Mouse (Mus musculus) gastrocnemius, adult 2 months (tissue): ENCODE measurements around the gene Nagk. TPM values are rescaled to one million over a fixed set of nuclear protein-coding genes. Genes with fewer than 3 reads are reported as not detected.
"Not testable (repeated sequence)": the region's sequence is repeated elsewhere in the genome, so short reads cannot be mapped to it uniquely, and the experiment has no call there.

ENCODE experiments used
- DNase-seq: peaks from one replicate; pipeline ENCODE4 v3.0.0; 2022
- H3K27ac ChIP-seq: fragments of 200-600 bp; 2 replicates; pipeline ENCODE4 v1.8.1; 2022; ENCODE audit warnings: mild to moderate bottlenecking
- H3K4me3 ChIP-seq: fragments of 200-600 bp; 2 replicates; pipeline ENCODE4 v1.8.1; 2022; ENCODE audit warnings: mild to moderate bottlenecking, moderate library complexity
- CTCF ChIP-seq: fragments of 200-600 bp; IDR thresholded peaks from 2 replicates; pipeline ENCODE4 v1.8.1; 2022; ENCODE audit warnings: antibody characterized with exemption, mild to moderate bottlenecking, moderate library complexity
- intact Hi-C: fragments of 180-260 bp; cut with DNase I; formaldehyde crosslinking; loops from one replicate; pipeline ENCODE4 v1.15.1; 2025
- total RNA-seq, 2 experiments: library from RNA; stranded (reverse); gene quantifications; 2 replicates each; pipeline ENCODE4 v1.2.3; 2021

The Nagk gene
- total RNA-seq, 2 experiments from 2014 or later: 5.3 to 5.5 TPM

DNA sequence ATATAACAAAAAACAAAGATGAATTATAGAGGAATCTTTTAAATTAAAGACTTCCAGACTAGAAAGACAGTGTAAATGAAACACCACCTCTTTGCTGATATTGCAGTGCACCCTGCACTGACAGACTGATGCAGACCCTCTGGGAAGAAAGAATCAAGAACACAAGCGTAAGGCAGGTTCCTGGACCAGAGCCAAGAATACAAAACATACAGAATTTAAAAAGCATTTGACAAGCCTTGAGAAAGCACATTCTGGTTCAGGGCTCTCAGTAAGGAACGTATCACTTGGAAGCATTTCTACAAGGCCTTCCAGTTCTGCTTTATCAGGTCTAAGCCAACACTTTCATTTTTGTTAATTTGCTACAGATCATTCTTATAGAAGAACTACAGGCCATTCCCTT, 27.1 kb downstream of the Nagk start:
- Histone ChIP-seq H3K27ac (no peak overlapping the region), H3K4me3 (no peak overlapping the region)
- no peak for DNase-seq
- intact Hi-C loops: no loop called here
- no peak for TF ChIP-seq CTCF

DNA sequence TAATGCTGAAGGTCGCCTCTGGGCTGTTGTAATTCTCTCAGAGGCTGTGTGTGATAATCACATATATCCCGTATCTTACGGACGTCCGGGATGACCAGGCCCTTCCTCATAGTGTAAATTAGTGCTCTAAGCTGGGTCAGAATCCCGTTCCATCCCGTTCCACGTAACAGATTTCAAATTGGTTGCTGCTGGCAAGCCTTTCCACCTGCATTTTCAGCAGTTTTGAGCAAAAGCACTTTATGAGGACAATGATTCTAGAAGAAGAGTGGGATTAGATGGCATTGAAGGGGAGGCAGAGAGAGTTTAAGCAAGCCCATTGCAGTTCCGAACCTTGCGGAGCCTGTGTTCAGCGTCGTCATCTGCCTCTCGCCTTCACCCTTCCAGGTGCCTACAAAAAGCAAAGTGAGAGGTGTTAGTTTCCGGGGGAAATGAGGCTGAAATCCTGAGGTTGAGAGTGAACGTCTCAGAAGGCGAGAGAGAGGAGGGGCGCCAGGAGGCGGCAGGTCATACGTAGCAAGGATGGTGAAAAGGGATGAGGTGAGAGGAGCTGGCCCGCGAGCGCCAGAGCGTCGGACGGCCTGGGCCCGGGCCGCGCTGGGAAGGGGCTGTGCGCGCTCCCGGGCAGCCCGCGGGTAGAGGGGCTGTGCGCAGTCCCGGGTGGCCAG, 36.3 kb downstream of the Nagk start:
- H3K27ac ChIP-seq: peak overlapping the region; percentile 91
- H3K4me3 ChIP-seq: peak overlapping the region; percentile 77
- intact Hi-C loops: loop anchor here (2.0 to 5.0 kb wide), 2 partner anchors 36 kb away; partner anchors contain the start of genes Nagk and Zfp638
- TF ChIP-seq CTCF: no peak
- DNase-seq: no peak

DNA sequence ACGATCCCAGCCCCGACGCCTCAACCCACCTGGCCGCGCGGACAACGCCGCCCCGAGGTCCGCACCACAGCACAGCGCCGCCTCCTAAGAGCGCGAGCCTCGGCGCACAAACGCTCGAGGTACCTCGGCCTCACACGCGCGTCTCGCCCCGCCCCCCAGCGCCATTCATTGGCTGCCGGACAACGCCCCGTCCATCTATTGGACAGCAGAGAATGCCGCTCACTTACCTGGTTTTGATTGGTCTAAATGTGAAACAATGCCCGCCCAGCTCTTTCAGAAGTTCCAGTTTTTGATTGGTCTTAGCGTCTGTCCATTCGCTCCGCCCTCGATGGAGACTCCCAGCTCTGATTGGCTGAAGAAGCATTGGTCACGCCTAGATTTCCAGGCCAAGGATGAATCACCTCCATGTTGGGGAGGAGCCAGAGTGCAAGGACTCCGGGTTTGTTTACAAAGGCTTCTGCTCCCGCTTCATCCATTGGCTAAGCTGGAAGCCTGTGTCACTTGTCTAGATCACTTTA, 36.9 kb downstream of the Nagk start, which contains the start of gene Paip2b:
Gene Paip2b (minus strand): TSS at position 136 of the 518 bp plus-strand sequence.
- Histone ChIP-seq H3K27ac (peak within 1 kb of the TSS; percentile 92), H3K4me3 (peak within 1 kb of the TSS; percentile 77)
- peak; percentile 99 for DNase-seq
- peak; percentile 31; the same call in 1 of the 2 replicates for TF ChIP-seq CTCF
- intact Hi-C loops: loop anchor here (2.0 to 5.0 kb wide), 2 partner anchors 36 to 37 kb away; partner anchors contain the start of genes Nagk and Zfp638

DNA sequence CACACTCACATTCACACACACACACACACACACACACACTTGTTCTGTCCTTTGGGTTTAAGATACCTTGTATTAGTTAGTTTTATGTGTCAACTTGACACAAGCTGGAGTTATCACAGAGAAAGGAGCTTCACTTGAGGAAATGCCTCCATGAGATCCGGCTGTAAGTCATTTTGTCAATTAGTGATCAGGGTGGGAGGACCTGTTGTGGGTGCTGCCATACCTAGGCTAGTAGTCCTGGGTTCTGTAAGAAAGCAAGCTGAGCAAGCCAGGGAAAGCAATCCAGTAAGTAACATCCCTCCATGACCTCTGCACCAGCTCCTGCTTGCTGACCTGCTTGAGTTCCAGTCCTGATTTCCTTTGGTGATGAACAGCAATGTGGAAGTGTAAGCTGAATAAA, 37.6 kb downstream of the Nagk start:
- intact Hi-C loops: loop anchor here (5.0 kb wide), 1 partner anchor 35 kb away; the partner anchor contains the start of gene Zfp638

DNA sequence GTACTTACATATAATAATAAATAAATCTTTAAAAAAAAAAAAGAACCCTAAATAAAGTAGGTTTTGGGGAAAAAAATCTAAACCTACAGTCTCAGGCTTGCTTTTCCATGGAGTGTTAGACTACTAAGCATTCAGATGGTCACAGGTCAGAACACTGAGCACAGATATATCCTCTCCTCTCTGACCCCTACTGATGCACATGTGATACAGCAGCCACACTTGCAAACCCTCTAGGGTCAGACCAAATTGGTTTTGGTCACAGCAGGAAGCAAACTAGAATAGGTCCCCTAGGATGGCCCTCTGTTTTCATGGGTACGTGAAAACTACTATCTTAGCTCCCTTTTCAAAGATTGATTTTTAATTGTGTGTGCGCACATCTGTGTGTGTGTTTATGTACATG, 42.0 kb downstream of the Nagk start:
- H3K27ac ChIP-seq: no peak overlapping the region
- intact Hi-C loops: no loop called here
- DNase-seq: no peak
- H3K4me3 ChIP-seq: no peak overlapping the region
- TF ChIP-seq CTCF: no peak

More for the DNA sequence above, 37.6 kb downstream of the Nagk start:
- DNase-seq: not testable (repeated sequence)
- Histone ChIP-seq H3K4me3 (peak overlapping the region; percentile 62), H3K27ac (peak overlapping the region; percentile 92)

DNA sequence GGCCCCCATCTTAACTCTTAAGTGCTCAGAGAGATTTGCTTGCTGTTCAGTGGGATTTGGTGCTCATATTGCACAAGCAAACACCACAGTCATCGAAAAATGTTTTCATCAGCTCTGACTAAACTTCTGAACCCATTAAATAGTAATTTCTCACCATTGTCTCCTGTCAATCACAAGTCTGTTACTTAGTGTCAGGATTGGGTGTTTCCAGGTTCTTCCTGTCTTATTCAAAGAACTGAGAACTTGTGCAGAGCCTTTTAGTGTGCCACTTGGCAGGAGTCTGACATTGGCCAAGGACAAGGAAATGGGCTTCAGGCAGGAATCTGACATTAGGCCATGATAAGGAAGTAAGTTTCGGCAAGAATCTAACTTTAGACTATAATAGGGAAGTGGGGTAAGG, 43.3 kb downstream of the Nagk start:
- DNase-seq: no peak
- no peak overlapping the region for H3K27ac ChIP-seq
- no peak for TF ChIP-seq CTCF
- intact Hi-C loops: no loop called here
- H3K4me3 ChIP-seq: no peak overlapping the region

DNA sequence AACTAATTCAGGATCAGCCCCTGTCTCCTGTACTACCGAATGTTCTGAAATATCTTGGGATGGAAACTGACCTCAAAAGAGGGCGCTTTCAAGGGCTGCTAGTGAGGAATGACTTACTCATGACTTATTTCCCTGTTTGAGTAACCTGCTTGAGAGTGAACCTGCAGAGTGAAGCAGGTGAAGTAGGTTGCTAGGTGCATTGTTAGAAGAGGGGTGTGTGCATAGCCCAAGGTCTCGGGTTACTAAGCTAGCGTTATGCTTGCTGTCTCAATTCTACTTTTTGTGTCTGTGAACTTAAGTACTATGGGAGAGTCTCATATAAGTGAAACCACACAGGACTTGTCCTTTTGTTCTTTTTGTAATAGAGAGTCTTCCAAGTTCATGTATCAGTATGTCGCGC, 45.3 kb downstream of the Nagk start:
- no peak for DNase-seq
- no peak for TF ChIP-seq CTCF
- intact Hi-C loops: no loop called here
- Histone ChIP-seq H3K27ac (no peak overlapping the region), H3K4me3 (no peak overlapping the region)

DNA sequence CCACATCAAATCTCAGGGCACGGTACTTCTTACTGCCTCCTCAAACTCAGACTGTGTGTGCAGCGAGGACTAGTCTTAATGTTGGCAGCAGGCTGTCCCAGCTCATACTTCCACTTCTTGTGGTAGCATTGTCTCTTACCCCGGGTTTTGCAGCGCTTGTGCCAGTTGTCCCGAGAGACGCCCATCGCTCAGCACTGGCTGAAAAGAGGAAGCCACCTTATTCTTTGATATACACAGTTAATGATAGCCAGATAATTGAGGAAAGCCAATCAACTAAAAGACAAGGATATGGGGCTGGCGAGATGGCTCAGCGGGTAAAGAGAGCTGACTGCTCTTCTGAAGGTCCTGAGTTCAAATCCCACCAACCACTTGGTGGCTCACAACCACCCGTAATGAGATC, 50.1 kb downstream of the Nagk start:
- intact Hi-C loops: no loop called here
- no peak for TF ChIP-seq CTCF
- no peak for DNase-seq
- H3K4me3 ChIP-seq: no peak overlapping the region
- no peak overlapping the region for H3K27ac ChIP-seq

DNA sequence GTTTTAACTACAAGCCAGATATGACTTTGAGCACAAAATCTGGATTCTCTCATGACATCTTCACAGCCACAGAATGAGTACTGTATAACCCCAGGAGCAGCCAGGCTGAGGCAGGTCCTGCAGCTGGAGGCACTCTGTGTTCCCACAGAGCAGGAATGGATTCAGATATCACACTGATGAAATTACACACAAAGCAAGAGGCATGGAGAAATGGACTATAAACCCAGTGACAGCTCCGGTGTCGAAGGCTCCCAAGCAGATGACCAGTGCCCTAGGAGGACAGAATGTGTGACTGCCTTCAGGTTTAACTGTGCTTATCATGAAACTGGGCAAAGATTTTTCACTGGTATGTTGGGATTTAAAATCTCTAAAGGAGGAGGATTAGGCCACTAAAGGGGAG, 51.4 kb downstream of the Nagk start:
- peak; percentile 57 for DNase-seq
- Histone ChIP-seq H3K27ac (peak overlapping the region; percentile 85), H3K4me3 (no peak overlapping the region)
- no peak for TF ChIP-seq CTCF
- intact Hi-C loops: loop anchor here (2.0 kb wide), 1 partner anchor 21 kb away; the partner anchor contains the start of gene Zfp638

DNA sequence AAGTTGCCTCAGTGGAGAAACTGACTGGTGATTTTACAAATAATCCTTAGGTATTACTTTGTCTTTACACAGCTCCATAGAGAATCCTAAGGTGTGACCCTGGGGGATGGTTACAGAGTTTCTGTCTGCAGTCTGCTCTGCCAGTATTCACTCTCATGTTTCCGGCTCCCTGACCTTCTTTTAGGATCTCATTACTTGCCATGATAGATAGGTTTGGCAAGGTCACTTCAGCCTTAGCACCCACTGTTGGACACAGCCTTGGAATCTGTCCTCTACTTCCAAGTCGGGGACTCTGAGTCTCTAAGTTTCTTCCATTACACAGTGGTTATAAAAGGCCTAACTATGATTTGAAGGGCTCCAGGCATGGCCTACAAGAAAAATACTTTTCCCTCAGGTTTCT, 54.7 kb downstream of the Nagk start:
- Histone ChIP-seq H3K27ac (peak overlapping the region; percentile 89), H3K4me3 (peak overlapping the region; percentile 54)
- peak; percentile 31 for DNase-seq
- intact Hi-C loops: no loop called here
- TF ChIP-seq CTCF: no peak

Other genes with a start within 250 kb of the Nagk start
- 1 to 10 TPM; 5.2 to 7.4 TPM for gene Stambp, start 222.3 kb upstream of the Nagk start, total RNA-seq
- gene Clec4f, start 138.8 kb upstream of the Nagk start, total RNA-seq: not detected
- gene Cd207, start 117.1 kb upstream of the Nagk start, total RNA-seq: not detected
- not detected for gene Vax2, start 83.7 kb upstream of the Nagk start, total RNA-seq
- gene Atp6v1b1, start 52.0 kb upstream of the Nagk start, total RNA-seq: not detected
- not detected for gene Ankrd53, start 32.3 kb upstream of the Nagk start, total RNA-seq
- gene Tex261, start 19.2 kb upstream of the Nagk start, total RNA-seq: 10 to 100 TPM; 42.0 to 47.9 TPM
- gene Paip2b, start 36.8 kb downstream of the Nagk start, total RNA-seq: 100 to 1,000 TPM in 1 of 2 experiments, 10 to 100 TPM in 1; 89.1 to 102 TPM
- 10 to 100 TPM; 50.4 to 52.1 TPM for gene Zfp638, start 72.1 kb downstream of the Nagk start, total RNA-seq
- gene Dysf, start 213.6 kb downstream of the Nagk start, total RNA-seq: 10 to 100 TPM; 70.1 to 76.4 TPM